Mouse (Mus musculus) bone marrow, adult 2 months (tissue): ENCODE data around the gene Crxos. TPM values are rescaled to one million over a fixed set of nuclear protein-coding genes. Genes with fewer than 3 reads are reported as not detected.

Source experiments
- H3K27ac ChIP-seq: fragments of 200-500 bp; 2 replicates; pipeline ENCODE4 v1.5.1; 2012; ENCODE audit warnings: low read depth, mild to moderate bottlenecking, control low read depth, inconsistent platforms, low read length; ENCODE audit not compliant: control insufficient read depth, poor library complexity, insufficient read depth
- H3K4me1 ChIP-seq: fragments of 200-500 bp; 2 replicates; pipeline ENCODE4 v1.6.1; 2011; ENCODE audit warnings: low read length; ENCODE audit not compliant: control insufficient read depth, insufficient read depth
- H3K4me3 ChIP-seq: fragments of 200-500 bp; replicated peaks from 2 replicates; pipeline ENCODE3; 2011; ENCODE audit warnings: mild to moderate bottlenecking, low read depth, low read length, control low read depth; ENCODE audit not compliant: control insufficient read depth
- CTCF ChIP-seq: fragments of 200-500 bp; IDR thresholded peaks from 2 replicates; pipeline ENCODE4 v1.5.1; 2011; ENCODE audit warnings: low read length, control low read depth; ENCODE audit not compliant: control insufficient read depth, insufficient read depth
- POLR2A ChIP-seq: fragments of 200-500 bp; IDR thresholded peaks from 2 replicates; pipeline ENCODE4 v1.6.1; 2011; ENCODE audit warnings: low read depth, mild to moderate bottlenecking, control low read depth, low read length, borderline replicate concordance; ENCODE audit not compliant: control insufficient read depth
- WGBS: fragments of 180-500 bp; shearing (Covaris S2); methylation state at CpG from one replicate; pipeline ENCODE4 v1.1.7; 2018; 5-methylcytosine and 5-hydroxymethylcytosine counted together
- polyA plus RNA-seq: library from polyadenylated mRNA; stranded (reverse); fragments of >200 nt; gene quantifications from 2 replicates; pipeline ENCODE4 v1.2.4, GENCODE M21; 2011; ENCODE audit warnings: low replicate concordance; ENCODE audit not compliant: missing spikeins, insufficient read depth, insufficient read length

The Crxos gene
- polyA plus RNA-seq, 1 experiment: 1.4 TPM

GRCm38 (mm10) chr7:15916134-15916723 is 33.8 kb downstream of the Crxos start:
- Histone ChIP-seq H3K4me1 (no peaks in the 10 kb centered on the region; the same call in 1 of the 2 replicates), H3K27ac (no peak overlapping the region), H3K4me3 (no peak overlapping the region)
- TF ChIP-seq POLR2A (no peak), CTCF (no peak)
- 74% methylated on average over 3 of the region's 3 CpGs for WGBS

GRCm38 (mm10) chr7:15916996-15917395 is 34.6 kb downstream of the Crxos start:
- H3K27ac ChIP-seq: no peak overlapping the region
- 74% methylated on average over 4 of the region's 4 CpGs for WGBS
- no peaks in the 10 kb centered on the region; the same call in 1 of the 2 replicates for H3K4me1 ChIP-seq
- TF ChIP-seq POLR2A: no peak
- no peak for TF ChIP-seq CTCF
- no peak overlapping the region for H3K4me3 ChIP-seq

DNA sequence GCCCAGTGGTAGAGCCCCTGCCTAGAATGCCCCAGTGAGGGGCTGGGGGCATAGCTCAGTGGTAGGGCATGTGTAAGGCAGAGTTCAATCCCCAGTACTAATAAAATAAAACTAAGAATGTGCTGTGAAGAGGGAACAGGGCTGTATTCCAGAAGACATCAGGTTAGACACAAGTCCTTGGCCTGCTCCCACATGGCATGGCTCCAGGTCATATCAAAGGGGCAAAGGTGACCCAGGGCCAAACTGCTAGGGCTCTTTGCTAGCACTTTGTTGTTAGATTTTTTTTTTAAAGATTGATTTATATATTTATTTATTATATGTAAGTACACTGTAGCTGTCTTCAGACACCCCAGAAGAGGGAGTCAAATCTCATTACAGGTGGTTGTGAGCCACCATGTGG is 36.0 kb downstream of the Crxos start:
- Histone ChIP-seq H3K4me1 (peaks cover 3% of the 10 kb centered on the region), H3K4me3 (no peak overlapping the region), H3K27ac (no peak overlapping the region)
- no peak for TF ChIP-seq CTCF
- TF ChIP-seq POLR2A: no peak

DNA sequence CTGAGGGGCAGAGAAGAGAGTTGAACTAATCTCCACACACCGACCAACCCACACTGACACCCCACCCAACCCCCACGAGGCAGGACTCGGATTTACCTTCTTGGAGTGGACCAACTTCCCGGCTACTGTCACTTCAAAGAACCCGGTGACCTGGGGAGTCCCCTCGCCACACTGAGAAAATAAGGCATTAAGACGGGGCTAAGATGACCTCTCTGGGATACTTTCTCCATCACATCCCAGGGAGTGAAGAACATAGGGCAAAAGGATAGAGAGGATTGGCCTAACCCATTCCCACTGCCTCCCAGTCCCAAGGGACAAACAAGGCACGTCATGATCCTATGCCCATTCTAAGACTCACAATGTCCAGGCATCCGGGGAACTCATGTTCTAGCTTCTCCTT is 37.5 kb downstream of the Crxos start:
- WGBS: 85% methylated on average over 9 of the region's 9 CpGs
- Histone ChIP-seq H3K4me3 (no peak overlapping the region), H3K4me1 (peaks cover 3% of the 10 kb centered on the region; the same call in 1 of the 2 replicates), H3K27ac (no peak overlapping the region)
- no peak for TF ChIP-seq POLR2A
- TF ChIP-seq CTCF: no peak

DNA sequence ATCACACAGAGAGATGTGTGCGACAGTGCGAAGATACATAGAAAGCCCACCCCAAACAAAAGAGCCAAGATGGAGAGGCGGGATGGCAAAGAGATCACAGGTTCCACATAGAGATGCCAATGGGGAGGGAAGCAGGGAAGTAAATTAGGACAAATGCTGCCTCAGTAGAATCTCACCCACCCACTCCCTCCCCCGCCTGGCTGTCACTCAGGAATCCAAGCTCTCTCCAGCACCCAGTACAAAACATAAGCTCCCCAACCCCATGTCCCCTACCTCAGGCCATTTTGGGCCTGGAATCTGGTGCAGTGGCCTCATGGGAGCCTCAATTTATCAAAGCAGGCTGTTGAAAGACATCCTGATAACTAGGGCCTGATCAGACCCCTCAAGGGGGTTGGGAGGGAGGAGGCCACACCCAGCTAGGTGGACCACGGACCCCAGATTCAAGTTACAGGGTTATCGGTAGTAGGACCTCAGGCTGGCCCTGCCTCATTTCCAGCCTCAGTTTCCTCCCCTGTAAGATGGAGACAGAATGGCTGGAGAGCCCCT is 38.3 kb downstream of the Crxos start:
- Histone ChIP-seq H3K27ac (no peak overlapping the region), H3K4me3 (no peak overlapping the region), H3K4me1 (peaks cover 3% of the 10 kb centered on the region; the same call in 1 of the 2 replicates)
- TF ChIP-seq CTCF (no peak), POLR2A (no peak)
- WGBS: 80% methylated on average over 6 of the region's 6 CpGs

DNA sequence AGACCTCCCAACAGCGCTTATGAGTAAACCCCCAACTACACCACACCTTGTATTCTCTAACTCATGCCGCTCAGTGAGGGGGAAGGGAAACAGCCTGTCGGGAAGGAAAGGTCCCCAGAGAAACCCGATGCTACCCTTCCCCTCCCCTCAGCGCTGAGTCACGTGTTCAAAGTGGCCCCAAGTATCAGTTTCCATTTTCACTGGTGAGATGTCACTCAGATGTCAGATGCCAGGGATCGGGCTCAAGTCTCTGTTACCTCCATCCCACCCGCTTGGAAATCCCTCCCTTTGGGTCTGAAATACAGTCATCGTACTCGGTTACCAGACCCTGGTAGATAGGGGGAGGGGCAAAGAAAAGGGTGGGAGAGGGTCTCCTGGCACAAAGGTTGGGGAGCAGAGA is 39.4 kb downstream of the Crxos start:
- WGBS: under 1% methylated on average over 10 of the region's 10 CpGs
- Histone ChIP-seq H3K4me1 (peaks cover 3% of the 10 kb centered on the region; the same call in 1 of the 2 replicates), H3K27ac (peak overlapping the region; percentile 70; the same call in 1 of the 2 replicates), H3K4me3 (peak overlapping the region; percentile 76)
- no peak for TF ChIP-seq POLR2A

DNA sequence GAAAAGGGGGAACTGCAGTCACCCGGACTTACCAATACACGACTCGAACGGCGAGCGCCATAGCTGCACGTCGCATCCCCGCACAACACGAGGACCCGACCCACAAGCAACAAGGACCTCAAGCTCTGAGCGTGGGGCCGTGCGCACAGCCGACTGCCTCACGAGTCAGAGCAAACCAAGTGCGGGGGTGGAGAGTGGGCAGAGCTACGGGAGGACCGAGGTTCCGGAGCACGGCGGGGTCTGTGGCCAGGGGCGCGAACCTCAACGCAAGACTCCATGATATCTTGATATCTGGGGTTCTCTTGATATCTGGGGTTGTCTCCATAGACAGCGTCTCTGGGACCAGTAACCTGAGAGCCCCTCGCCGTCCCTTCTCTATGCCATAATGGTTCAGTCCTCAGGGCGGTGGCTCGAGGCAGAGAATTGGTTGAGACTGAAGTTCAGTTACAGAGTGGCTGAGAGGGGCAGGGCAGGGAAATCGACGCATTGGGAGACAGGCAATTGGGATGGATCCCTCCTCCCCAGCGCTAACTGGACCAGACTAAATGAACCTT is 39.9 kb downstream of the Crxos start, which contains the start of gene Selenow:
Gene Selenow (minus strand): TSS at position 183 of the 554 bp plus-strand sequence.
- TF ChIP-seq CTCF: no peak
- peak; percentile 87; the same call in 1 of the 2 replicates for TF ChIP-seq POLR2A
- Histone ChIP-seq H3K4me1 (peaks cover 3% of the 10 kb centered on the region; the same call in 1 of the 2 replicates), H3K27ac (peak within 1 kb of the TSS; percentile 70)

GRCm38 (mm10) chr7:15929910-15930309 is 47.5 kb downstream of the Crxos start:
- Histone ChIP-seq H3K4me3 (no peak overlapping the region), H3K27ac (no peak overlapping the region), H3K4me1 (no peaks in the 10 kb centered on the region; the same call in 1 of the 2 replicates)
- TF ChIP-seq CTCF (peak; percentile 91), POLR2A (no peak)
- WGBS: 25% methylated on average over 4 of the region's 4 CpGs

More for the DNA sequence above, 39.9 kb downstream of the Crxos start, which contains the start of gene Selenow:
- under 1% methylated on average over 33 of the region's 33 CpGs for WGBS
- H3K4me3 ChIP-seq: peak within 1 kb of the TSS; percentile 76
